Mouse (Mus musculus) neutrophil, adult 5-6 weeks (primary cell): ENCODE results near the gene Mrm2. TPM values are rescaled to one million over a fixed set of nuclear protein-coding genes. Genes with fewer than 3 reads are reported as not detected.

Source experiments
- ATAC-seq: fragments of 151-379, 151-347 bp; 2 replicates; pipeline ENCODE4 v1.8.0; 2017; ENCODE audit warnings: mild to moderate bottlenecking, moderate TSS enrichment; ENCODE audit not compliant: insufficient number of reproducible peaks, poor library complexity, low FRiP score, severe bottlenecking; ENCODE audit errors: extremely low read depth
- total RNA-seq: library from RNA; stranded (forward); fragments of 200-1000 nt; gene quantifications from 2 replicates; pipeline ENCODE4 v1.2.3, GENCODE M21; 2017

The Mrm2 gene
- total RNA-seq, 1 experiment from 2014 or later, result 4.0 TPM

- no peak for ATAC-seq
These were observed 47.7 kb downstream of the Mrm2 start for GRCm38 (mm10) chr5:140284011-140284410.

- ATAC-seq, result no peak
These were observed 48.8 kb downstream of the Mrm2 start for GRCm38 (mm10) chr5:140282900-140283299.

GRCm38 (mm10) chr5:140282376-140282775 lies 49.3 kb downstream of the Mrm2 start:
- ATAC-seq, result no peak

DNA sequence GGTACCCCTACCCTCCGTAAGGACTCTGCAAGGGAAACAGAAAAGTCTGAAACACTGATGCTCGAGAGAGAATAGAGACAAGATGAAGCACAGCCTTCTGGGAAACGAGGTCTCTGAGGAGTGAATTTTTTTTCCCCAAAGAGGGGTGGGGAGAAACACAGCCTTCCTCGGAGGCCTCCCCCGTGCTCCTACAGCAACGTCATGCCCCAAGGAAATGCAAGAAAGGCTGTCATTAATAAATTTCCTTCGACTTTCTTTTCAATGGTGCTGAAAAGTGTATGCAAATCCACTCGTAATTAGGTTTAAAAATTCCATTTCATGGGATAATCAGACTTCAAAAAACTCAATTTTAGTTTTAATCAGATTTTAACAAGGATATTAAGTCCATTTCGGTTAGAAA lies 51.5 kb downstream of the Mrm2 start:
- ATAC-seq, result no peak

Other genes with a start within 250 kb of the Mrm2 start
- 32.5 and 38.8 TPM in 2 replicates for gene Mad1l1, start 10.3 kb downstream of the Mrm2 start, total RNA-seq
- gene Nudt1, start 10.2 kb downstream of the Mrm2 start, total RNA-seq, result 3.7 and 4.1 TPM in 2 replicates
- gene Snx8, start 57.4 kb upstream of the Mrm2 start, total RNA-seq, result 98.5 and 111 TPM in 2 replicates
- gene Eif3b, start 87.4 kb upstream of the Mrm2 start, total RNA-seq, result 46.4 and 67.3 TPM in 2 replicates
- 0.35 TPM in 1 of 2 replicates, not detected in the other for gene Gm4869, start 113.7 kb upstream of the Mrm2 start, total RNA-seq
- gene Chst12, start 173.7 kb upstream of the Mrm2 start, total RNA-seq, result 24.9 and 30.5 TPM in 2 replicates
- 0.86 TPM in 1 of 2 replicates, not detected in the other for gene Grifin, start 233.2 kb upstream of the Mrm2 start, total RNA-seq